Mouse (Mus musculus) C2C12 (cell line): ENCODE data around the gene Kdm5b. TPM values are rescaled to one million over a fixed set of nuclear protein-coding genes. Genes with fewer than 3 reads are reported as not detected.

ENCODE experiments used
- H3K27me3 ChIP-seq: one replicate; pipeline ENCODE4 v1.6.1; 2011; ENCODE audit not compliant: control insufficient read depth, insufficient read depth, insufficient read length
- H3K36me3 ChIP-seq: one replicate; pipeline ENCODE4 v1.6.1; 2011; ENCODE audit not compliant: control insufficient read depth, insufficient read depth
- H3K4me3 ChIP-seq: one replicate; pipeline ENCODE4 v1.5.1; 2011; ENCODE audit warnings: mild to moderate bottlenecking, control low read depth; ENCODE audit not compliant: poor library complexity, insufficient read depth, severe bottlenecking
- H3K79me2 ChIP-seq: one replicate; pipeline ENCODE4 v1.6.1; 2011; ENCODE audit not compliant: control insufficient read depth, insufficient read depth
- H3K79me3 ChIP-seq: one replicate; pipeline ENCODE4 v1.6.1; 2011; ENCODE audit warnings: low read depth, control low read depth
- H3ac ChIP-seq: one replicate; pipeline ENCODE3; 2011; ENCODE audit warnings: low read depth; ENCODE audit not compliant: control insufficient read depth, insufficient read length
- CEBPB ChIP-seq: IDR thresholded peaks from one replicate; pipeline ENCODE4 v1.6.1; 2011; ENCODE audit warnings: low read depth, mild to moderate bottlenecking, control low read depth, moderate library complexity
- CTCF ChIP-seq: IDR thresholded peaks from one replicate; pipeline ENCODE4 v1.5.1; 2011; ENCODE audit not compliant: control insufficient read depth, insufficient read depth, insufficient read length
- FOSL1 ChIP-seq: IDR thresholded peaks from one replicate; pipeline ENCODE4 v1.8.0; 2011; ENCODE audit warnings: mild to moderate bottlenecking, low read length; ENCODE audit not compliant: poor library complexity, insufficient read depth, severe bottlenecking
- MAX ChIP-seq: IDR thresholded peaks from one replicate; pipeline ENCODE4 v1.6.1; 2011; ENCODE audit warnings: mild to moderate bottlenecking, control low read depth
- MYOD1 ChIP-seq: IDR thresholded peaks from one replicate; pipeline ENCODE4 v1.6.1; 2011; ENCODE audit warnings: low read depth; ENCODE audit not compliant: control insufficient read depth, insufficient read length
- MYOG ChIP-seq: IDR thresholded peaks from one replicate; pipeline ENCODE4 v1.6.1; 2011; ENCODE audit not compliant: control insufficient read depth, insufficient read length; ENCODE audit errors: extremely low read depth
- USF1 ChIP-seq: IDR thresholded peaks from one replicate; pipeline ENCODE4 v1.6.1; 2011; ENCODE audit warnings: low read depth, mild to moderate bottlenecking, control low read depth, moderate library complexity
- polyA plus RNA-seq: library from polyadenylated mRNA; unstranded; fragments of >200 nt; fragmentation: generic; extraction: Trizol; gene quantifications from one replicate; pipeline ENCODE4 v1.2.1, GENCODE M21; 2012; ENCODE audit warnings: missing spikeins

Gene Kdm5b
- polyA plus RNA-seq, 1 experiment, result 3.4 TPM

DNA sequence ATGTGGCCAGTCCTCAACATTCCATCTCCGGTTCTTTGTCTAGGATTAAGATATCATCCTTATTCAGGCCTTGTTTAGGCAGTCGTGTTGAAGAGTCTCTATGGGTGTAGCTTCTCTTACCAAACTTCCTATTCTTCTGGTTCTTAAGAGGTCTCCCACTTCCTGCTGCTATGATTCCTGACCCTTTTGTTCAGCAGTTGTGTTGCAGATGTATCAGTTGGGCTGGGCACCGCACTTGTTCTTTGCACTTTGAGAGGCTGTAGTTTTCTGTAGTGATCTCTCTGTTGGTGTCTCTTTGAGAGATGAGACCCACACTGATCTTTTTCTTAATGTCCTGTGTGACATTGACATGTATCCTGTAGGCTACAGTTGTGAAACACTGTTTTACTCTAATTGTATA is 10.7 kb downstream of the Kdm5b start:
- TF ChIP-seq MAX, result no peak
- TF ChIP-seq MYOD1, result no peak
- no peak for TF ChIP-seq CTCF
- TF ChIP-seq CEBPB, result no peak
- TF ChIP-seq FOSL1, result no peak
- TF ChIP-seq USF1, result no peak
- no peak for TF ChIP-seq MYOG
- no peak overlapping the region for H3K4me3 ChIP-seq
- no peaks in the 10 kb centered on the region for H3K27me3 ChIP-seq
- no peaks in the 10 kb centered on the region for H3K36me3 ChIP-seq
- H3K79me2 ChIP-seq, result peaks cover 18% of the 10 kb centered on the region
- no peak overlapping the region for H3ac ChIP-seq
- peaks cover 1% of the 10 kb centered on the region for H3K79me3 ChIP-seq

DNA sequence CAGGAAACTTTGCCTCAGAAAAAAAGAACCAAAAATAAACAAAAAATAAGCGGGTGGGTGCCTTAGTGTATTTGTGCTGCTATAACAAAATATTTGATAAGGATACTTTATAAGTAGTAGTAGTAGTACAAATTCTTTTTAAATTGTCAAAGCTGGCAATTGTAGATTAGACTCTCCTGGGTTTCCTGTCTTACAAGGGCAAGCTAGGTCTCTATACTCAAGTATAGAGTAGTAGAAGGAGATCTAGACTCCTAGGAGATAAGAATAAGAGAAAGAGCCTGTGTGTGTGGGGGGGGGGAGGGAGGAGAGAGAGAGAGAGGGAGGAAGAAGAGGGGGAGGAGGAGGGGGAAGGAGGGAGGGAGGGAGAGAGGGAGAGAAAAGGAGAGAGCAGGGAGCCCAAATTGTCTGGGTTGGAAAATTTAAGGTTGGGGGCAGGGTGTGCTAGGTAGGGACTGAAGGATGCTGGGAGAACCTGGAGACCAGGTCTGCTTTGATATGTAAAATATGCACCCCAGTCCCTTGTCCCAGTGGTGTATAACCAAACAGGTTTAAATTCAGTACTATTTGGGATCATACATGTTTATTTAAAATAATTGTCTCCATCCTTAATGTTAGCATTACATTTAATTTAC is 13.4 kb downstream of the Kdm5b start:
- Histone ChIP-seq H3K36me3 (no peaks in the 10 kb centered on the region), H3ac (no peak overlapping the region), H3K4me3 (no peak overlapping the region), H3K79me3 (peaks cover 1% of the 10 kb centered on the region), H3K79me2 (peaks cover 6% of the 10 kb centered on the region), H3K27me3 (no peaks in the 10 kb centered on the region)
- no peak for TF ChIP-seq CTCF

DNA sequence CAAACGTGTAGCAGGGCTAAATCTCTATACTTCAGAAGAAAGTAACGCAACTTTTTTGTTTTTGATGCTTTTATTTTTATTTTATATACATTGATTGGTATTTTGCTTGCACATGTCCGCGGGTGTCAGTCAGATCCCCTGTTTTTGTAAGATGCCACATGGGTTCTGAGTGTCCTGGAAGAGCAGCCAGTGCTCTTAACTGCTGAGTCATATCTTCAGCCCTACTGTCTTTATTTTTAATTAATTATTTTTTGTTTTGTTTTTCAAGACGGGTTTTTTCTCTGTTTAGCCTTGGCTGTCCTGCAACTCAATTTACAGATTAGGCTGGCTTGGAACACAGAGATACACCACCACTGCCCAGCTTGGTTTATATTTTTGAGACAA is 14.0 kb downstream of the Kdm5b start:
- no peak for TF ChIP-seq MYOG
- TF ChIP-seq CEBPB, result no peak
- no peak for TF ChIP-seq USF1
- no peak for TF ChIP-seq MAX
- no peak for TF ChIP-seq FOSL1
- no peak for TF ChIP-seq MYOD1

DNA sequence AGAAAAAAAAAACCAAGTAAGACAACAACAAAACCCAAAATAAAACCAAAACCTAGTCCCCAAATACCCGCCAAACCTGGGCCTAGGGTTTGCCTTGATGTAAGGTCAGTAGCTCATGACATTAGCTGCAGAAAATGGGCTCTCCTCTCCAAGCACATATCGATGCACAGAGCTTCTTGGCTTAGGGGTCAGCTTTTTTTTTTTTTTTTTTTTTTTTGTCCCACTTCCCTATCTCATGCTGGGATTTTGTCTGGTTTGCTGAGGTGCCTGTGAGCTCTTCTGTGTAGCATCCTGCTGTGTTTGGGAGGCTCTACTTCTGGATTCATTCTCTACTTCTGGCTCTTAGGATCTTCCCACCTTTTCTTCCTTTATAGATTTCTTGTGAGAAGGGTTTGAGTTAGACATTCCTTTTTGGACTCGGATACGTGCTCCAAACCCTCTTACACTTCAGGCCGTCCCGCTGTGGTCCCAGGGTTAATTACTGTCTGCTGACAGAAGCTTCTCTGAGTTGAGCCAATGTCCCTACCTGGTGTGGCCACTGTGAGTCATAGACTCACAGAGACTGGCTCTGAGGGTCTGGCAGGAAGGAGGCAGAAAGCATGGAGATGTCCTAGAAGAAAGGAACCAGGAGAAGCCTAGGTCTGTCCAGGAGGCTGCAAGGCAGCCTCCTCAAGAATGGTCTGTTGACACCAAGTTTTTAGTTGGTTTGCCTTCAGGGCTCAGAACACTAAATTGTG is 17.6 kb downstream of the Kdm5b start:
- H3K27me3 ChIP-seq, result no peaks in the 10 kb centered on the region
- H3K79me2 ChIP-seq, result peaks cover 6% of the 10 kb centered on the region
- H3ac ChIP-seq, result no peak overlapping the region
- no peak for TF ChIP-seq USF1
- no peak for TF ChIP-seq MAX
- TF ChIP-seq FOSL1, result no peak
- no peak for TF ChIP-seq CEBPB
- no peak for TF ChIP-seq MYOD1
- TF ChIP-seq MYOG, result no peak
- TF ChIP-seq CTCF, result no peak
- H3K4me3 ChIP-seq, result no peak overlapping the region
- H3K79me3 ChIP-seq, result no peaks in the 10 kb centered on the region
- no peaks in the 10 kb centered on the region for H3K36me3 ChIP-seq

More for the DNA sequence above, 14.0 kb downstream of the Kdm5b start:
- no peak overlapping the region for H3K4me3 ChIP-seq
- no peaks in the 10 kb centered on the region for H3K36me3 ChIP-seq
- no peaks in the 10 kb centered on the region for H3K27me3 ChIP-seq
- peaks cover 1% of the 10 kb centered on the region for H3K79me3 ChIP-seq
- H3ac ChIP-seq, result no peak overlapping the region
- peaks cover 6% of the 10 kb centered on the region for H3K79me2 ChIP-seq

DNA sequence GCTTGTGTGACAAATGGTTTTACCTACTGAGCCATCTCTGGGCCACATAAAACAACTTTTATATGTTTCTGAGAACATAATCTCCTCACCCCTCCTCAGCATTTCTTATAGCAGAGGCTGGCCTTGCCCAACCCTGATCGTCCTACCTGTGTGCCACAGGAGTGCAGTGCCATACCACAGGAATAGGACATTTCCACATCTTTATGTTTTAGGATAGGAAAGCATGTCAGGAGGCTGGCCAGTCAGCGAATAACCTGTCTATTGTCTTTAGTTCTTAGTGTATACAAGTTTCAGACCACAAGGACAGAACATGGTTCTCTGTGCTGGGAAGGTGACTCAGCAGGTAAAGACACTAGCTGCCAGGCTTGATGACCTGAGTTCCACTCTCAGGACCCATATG is 20.8 kb downstream of the Kdm5b start:
- peaks cover 2% of the 10 kb centered on the region for H3K79me3 ChIP-seq
- no peak overlapping the region for H3ac ChIP-seq
- H3K79me2 ChIP-seq, result peaks cover 6% of the 10 kb centered on the region
- no peak overlapping the region for H3K4me3 ChIP-seq
- H3K36me3 ChIP-seq, result no peaks in the 10 kb centered on the region
- no peaks in the 10 kb centered on the region for H3K27me3 ChIP-seq
- TF ChIP-seq MYOG (no peak), MAX (no peak), CEBPB (no peak), MYOD1 (no peak)

DNA sequence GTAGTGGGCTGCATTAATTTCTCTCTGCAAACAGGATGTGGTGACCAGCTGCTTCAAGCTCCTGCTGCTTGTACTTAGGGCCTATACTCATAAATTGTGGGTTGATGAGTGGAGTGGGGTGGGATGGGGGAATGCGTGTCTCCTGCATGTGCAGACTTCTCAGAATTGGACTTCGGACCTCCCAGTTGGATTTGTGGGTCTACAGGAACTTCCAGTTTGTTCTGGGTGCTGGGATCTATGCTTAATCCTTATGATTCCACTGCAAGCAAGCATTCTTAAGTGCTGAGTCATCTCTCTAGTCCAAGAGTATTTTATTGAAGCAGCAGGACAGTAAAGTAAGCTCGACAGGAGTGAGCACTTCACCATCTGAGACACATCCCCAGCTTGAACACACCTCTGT is 23.6 kb downstream of the Kdm5b start:
- Histone ChIP-seq H3K36me3 (no peaks in the 10 kb centered on the region), H3K4me3 (no peak overlapping the region), H3K79me2 (no peaks in the 10 kb centered on the region), H3ac (no peak overlapping the region), H3K79me3 (peaks cover 2% of the 10 kb centered on the region), H3K27me3 (no peaks in the 10 kb centered on the region)
- TF ChIP-seq MYOD1, result no peak
- no peak for TF ChIP-seq MAX
- no peak for TF ChIP-seq USF1
- TF ChIP-seq CEBPB, result no peak
